Mouse (Mus musculus) bone marrow macrophage, adult 2 months (primary cell): ENCODE data around the gene Epb41l5. TPM values are rescaled to one million over a fixed set of nuclear protein-coding genes. Genes with fewer than 3 reads are reported as not detected.

Source experiments
- H3K27ac ChIP-seq: 2 replicates; pipeline ENCODE4 v1.5.1; 2012; ENCODE audit warnings: low read depth, low read length; ENCODE audit not compliant: insufficient read depth
- H3K4me1 ChIP-seq: 2 replicates; pipeline ENCODE4 v1.6.1; 2012; ENCODE audit warnings: low read length; ENCODE audit not compliant: control insufficient read depth, insufficient read depth
- H3K4me3 ChIP-seq: 2 replicates; pipeline ENCODE4 v1.5.1; 2012; ENCODE audit warnings: mild to moderate bottlenecking, low read length, moderate library complexity; ENCODE audit not compliant: insufficient read depth
- CTCF ChIP-seq: IDR thresholded peaks from 2 replicates; pipeline ENCODE4 v1.5.1; 2012; ENCODE audit warnings: low read depth, mild to moderate bottlenecking, low read length, moderate library complexity
- POLR2A ChIP-seq: IDR thresholded peaks from 2 replicates; pipeline ENCODE4 v1.6.1; 2012; ENCODE audit warnings: mild to moderate bottlenecking, low read depth, low read length, borderline replicate concordance
- polyA plus RNA-seq: library from polyadenylated mRNA; stranded (reverse); fragments of >200 nt; gene quantifications from 2 replicates; pipeline ENCODE4 v1.2.4, GENCODE M21; 2012; ENCODE audit not compliant: missing spikeins, insufficient read depth, insufficient read length

Epb41l5 gene
- 0.45 and 0.99 TPM in 2 replicates for polyA plus RNA-seq

- Histone ChIP-seq H3K4me3 (peak within 1 kb of the TSS; percentile 79), H3K27ac (no peak within 1 kb of the TSS), H3K4me1 (no peaks in the 10 kb centered on the region)
- TF ChIP-seq POLR2A (no peak), CTCF (no peak)
Measured at GRCm38 (mm10) chr1:119648205-119649111, at the start of gene Epb41l5. Gene Epb41l5, minus strand, starts transcription at chr1:119649000.

GRCm38 (mm10) chr1:119696860-119697259 lies 48.1 kb upstream of the Epb41l5 start:
- H3K4me3 ChIP-seq: no peak overlapping the region
- H3K4me1 ChIP-seq: no peaks in the 10 kb centered on the region
- TF ChIP-seq CTCF: no peak
- TF ChIP-seq POLR2A: no peak
- H3K27ac ChIP-seq: no peak overlapping the region

- no peak overlapping the region for H3K27ac ChIP-seq
- TF ChIP-seq POLR2A: no peak
- no peak overlapping the region for H3K4me3 ChIP-seq
- H3K4me1 ChIP-seq: no peaks in the 10 kb centered on the region
Measured at GRCm38 (mm10) chr1:119685773-119686558, 37.2 kb upstream of the Epb41l5 start.

GRCm38 (mm10) chr1:119681663-119682213 lies 32.9 kb upstream of the Epb41l5 start:
- H3K4me3 ChIP-seq: no peak overlapping the region
- TF ChIP-seq POLR2A: no peak
- TF ChIP-seq CTCF: no peak
- no peak overlapping the region for H3K27ac ChIP-seq
- H3K4me1 ChIP-seq: no peaks in the 10 kb centered on the region

- no peaks in the 10 kb centered on the region for H3K4me1 ChIP-seq
- TF ChIP-seq POLR2A (no peak), CTCF (peak; percentile 50; the same call in 1 of the 2 replicates)
- H3K4me3 ChIP-seq: no peak overlapping the region
- no peak overlapping the region for H3K27ac ChIP-seq
Measured at GRCm38 (mm10) chr1:119674984-119675383, 26.2 kb upstream of the Epb41l5 start.

GRCm38 (mm10) chr1:119666904-119667303 lies 18.1 kb upstream of the Epb41l5 start:
- Histone ChIP-seq H3K4me1 (no peaks in the 10 kb centered on the region), H3K27ac (no peak overlapping the region), H3K4me3 (no peak overlapping the region)
- TF ChIP-seq POLR2A (no peak), CTCF (no peak)

- Histone ChIP-seq H3K27ac (no peak overlapping the region), H3K4me1 (no peaks in the 10 kb centered on the region), H3K4me3 (no peak overlapping the region)
- no peak for TF ChIP-seq CTCF
- no peak for TF ChIP-seq POLR2A
Measured at GRCm38 (mm10) chr1:119654307-119654706, 5.5 kb upstream of the Epb41l5 start.

GRCm38 (mm10) chr1:119650386-119650785 lies 1.6 kb upstream of the Epb41l5 start:
- Histone ChIP-seq H3K27ac (no peak overlapping the region), H3K4me1 (no peaks in the 10 kb centered on the region), H3K4me3 (no peak overlapping the region)
- TF ChIP-seq CTCF (no peak), POLR2A (no peak)

- Histone ChIP-seq H3K4me1 (no peaks in the 10 kb centered on the region), H3K4me3 (no peak overlapping the region), H3K27ac (no peak overlapping the region)
- TF ChIP-seq CTCF (no peak), POLR2A (no peak)
Measured at GRCm38 (mm10) chr1:119649627-119650026, 827 bp upstream of the Epb41l5 start.
